Comparison of ENCODE assay signal across 9 mouse cellular contexts in genomic region chr2:172043235-172043610, GRCm38 (mm10). TPM values are rescaled to one million over a fixed set of nuclear protein-coding genes. Genes with fewer than 3 reads are reported as not detected.
DNase-seq lines count a peak whose midpoint lies in the region; ATAC-seq lines count a peak whose summit lies in the region.
"Had no signal": no experiment of that assay in that cellular context is flagged by ENCODE, and none has a peak within 500 bp of the region (broad histone marks: within the 10 kb centered on the region; RNA-seq: fewer than 3 reads in every experiment).

TSS of gene Cbln4 (minus strand) at chr2:172043466.

- no peak within 1 kb of the TSS for H3K9ac ChIP-seq in forebrain, embryonic 11.5 days (ENCODE audit: low read length)

- H3K9me3 ChIP-seq in forebrain, embryonic 11.5 days (ENCODE audit: control insufficient read depth, low read length): no peaks in the 10 kb centered on the region
- H3K9me3 ChIP-seq in limb, embryonic 10.5 days (replicated peaks): no peaks in the 10 kb centered on the region

- peak within 1 kb of the TSS; percentile 33 for H3K4me3 ChIP-seq in forebrain, embryonic 11.5 days (ENCODE audit: low read depth, low read length)
- H3K4me3 ChIP-seq in limb, embryonic 10.5 days: peak within 1 kb of the TSS; percentile 46

- no peaks in the 10 kb centered on the region for H3K36me3 ChIP-seq in forebrain, embryonic 11.5 days (ENCODE audit: control insufficient read depth, insufficient read depth, low read length)
- H3K36me3 ChIP-seq in limb, embryonic 10.5 days: no peaks in the 10 kb centered on the region

- 0 out of 2 replicates have a peak, but pooled peaks cover 8% of the 10 kb centered on the region for H3K4me1 ChIP-seq in forebrain, embryonic 11.5 days (replicated peaks; ENCODE audit: control insufficient read depth, insufficient read depth, low read length)
- peaks cover 31% of the 10 kb centered on the region for H3K4me1 ChIP-seq in limb, embryonic 10.5 days

- H3K27ac ChIP-seq in forebrain, embryonic 11.5 days (ENCODE audit: low read depth, low read length): no peak within 1 kb of the TSS
- H3K27ac ChIP-seq in limb, embryonic 10.5 days: peak within 1 kb of the TSS; percentile 46; the same call in 1 of the 2 replicates

- peaks cover 39% of the 10 kb centered on the region for H3K27me3 ChIP-seq in forebrain, embryonic 11.5 days (ENCODE audit: control insufficient read depth, insufficient read depth, low read length)
- H3K27me3 ChIP-seq in limb, embryonic 10.5 days (ENCODE audit: low read depth, poor library complexity, severe bottlenecking): peaks cover 70% of the 10 kb centered on the region

- DNase-seq in layer of hippocampus, postnatal 10 days (ENCODE audit: low spot score in 2 of 2): peak in 1 of 2 experiments; percentile 12
- no peak for DNase-seq in layer of hippocampus, adult 9-10 months (ENCODE audit: low spot score)
- DNase-seq in forebrain, embryonic 11.5 days (ENCODE audit: low spot score): peak; percentile 62
- DNase-seq in limb, embryonic 10.5 days (ENCODE audit: low spot score): peak; percentile 36
- peak; percentile 42 for DNase-seq in right cerebral cortex, postnatal 25 days
- no peak for DNase-seq in c-Kit-positive CD71-positive TER-119-positive erythroid progenitor cells, embryonic 14.5 days (ENCODE audit: low spot score)
- no peak for DNase-seq in gastrocnemius, postnatal 25 days

- H3K4me2 ChIP-seq in forebrain, embryonic 11.5 days (ENCODE audit: low read depth, low read length, severe bottlenecking): peak within 1 kb of the TSS; percentile 65

- no peak for ATAC-seq in forebrain, embryonic 11.5 days (replicated peaks; ENCODE audit: low FRiP score)
- ATAC-seq in megakaryocyte-erythroid progenitor cell, adult 5-6 weeks (replicated peaks; ENCODE audit: low FRiP score, low TSS enrichment, poor library complexity, severe bottlenecking): no peak

- WGBS in forebrain, embryonic 11.5 days: under 1% methylated on average over 23 of the region's 23 CpGs
- 2% methylated on average over 23 of the region's 23 CpGs for WGBS in limb, embryonic 10.5 days

RNA-seq across cellular contexts. Expression of gene Cbln4, which starts in this region (rescaled TPM):
- 10 to 100 TPM; 11.5 to 12.4 TPM for total RNA-seq in layer of hippocampus, postnatal 10 days (2021)
- 0.96 and 1.6 TPM in 2 replicates for polyA plus RNA-seq in forebrain, embryonic 11.5 days (2014; fragmentation: Nextera tagmentation; extraction: Ambion mirVana)
- 0.41 and 2.2 TPM in 2 replicates for polyA plus RNA-seq in limb, embryonic 10.5 days (2016; fragmentation: Nextera tagmentation; extraction: Ambion mirVana)
- not detected for total RNA-seq in gastrocnemius, postnatal 25 days (2021)
- not detected in 2 replicates for total RNA-seq in megakaryocyte-erythroid progenitor cell, adult 5-6 weeks (2014; fragmentation: Nextera tagmentation)
- not detected in 2 replicates for total RNA-seq in megakaryocyte-erythroid progenitor cell, adult 5-6 weeks (2017)
- total RNA-seq: heart, postnatal 25 days had no signal

Comparison
In these comparisons a context has a peak if more than half of its experiments do, and no peak if none do; other contexts are left out.
1. RNA of gene Cbln4 (total RNA-seq): 11.5 to 12.4 TPM in layer of hippocampus, postnatal 10 days; not detected in gastrocnemius, postnatal 25 days and not detected in megakaryocyte-erythroid progenitor cell, adult 5-6 weeks; every median in the first group is over 10 times any median in the second.
2. DNase-seq: peak in forebrain, embryonic 11.5 days (single experiment), limb, embryonic 10.5 days (single experiment) and right cerebral cortex, postnatal 25 days (single experiment); none in layer of hippocampus, adult 9-10 months (single experiment), c-Kit-positive CD71-positive TER-119-positive erythroid progenitor cells, embryonic 14.5 days (single experiment) and gastrocnemius, postnatal 25 days (single experiment).